Mouse (Mus musculus): Measurements from ENCODE around the gene Nat8f2.
A peak's percentile ranks its signal among the peaks of the same experiment; 100 is the strongest.
"Not testable (repeated sequence)": the region's sequence is repeated elsewhere in the genome, so short reads cannot be mapped to it uniquely, and the experiment has no call there.

Nat8f2 gene

DNA sequence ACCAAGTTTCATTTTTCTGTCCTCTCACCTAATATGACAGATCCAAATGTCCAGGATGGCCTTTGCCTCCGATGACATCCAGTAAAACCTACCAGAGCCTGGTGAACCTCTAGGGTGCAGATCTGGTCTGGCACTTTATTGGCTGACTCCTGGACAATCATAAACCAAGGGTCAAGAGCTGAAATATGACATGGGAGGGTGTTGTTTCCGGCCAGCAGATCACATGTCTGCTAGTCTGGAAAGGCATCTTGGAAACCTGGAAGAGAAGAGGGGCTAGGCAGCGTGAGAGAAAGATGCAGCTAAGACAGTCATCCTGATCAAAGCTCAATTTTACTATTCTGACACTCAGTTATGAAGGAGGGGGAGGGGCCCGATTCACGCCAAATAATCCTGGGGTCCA lies at the start of gene Nat8f2:
Gene Nat8f2 (minus strand): TSS at position 153 of the 400 bp plus-strand sequence.
- DNase-seq, result not testable (repeated sequence)

- not testable (repeated sequence) for DNase-seq
Observed at GRCm38 (mm10) chr6:85918341-85918740, 49.4 kb upstream of the Nat8f2 start.

GRCm38 (mm10) chr6:85916596-85916995 lies 47.6 kb upstream of the Nat8f2 start:
- DNase-seq, result no peak

DNA sequence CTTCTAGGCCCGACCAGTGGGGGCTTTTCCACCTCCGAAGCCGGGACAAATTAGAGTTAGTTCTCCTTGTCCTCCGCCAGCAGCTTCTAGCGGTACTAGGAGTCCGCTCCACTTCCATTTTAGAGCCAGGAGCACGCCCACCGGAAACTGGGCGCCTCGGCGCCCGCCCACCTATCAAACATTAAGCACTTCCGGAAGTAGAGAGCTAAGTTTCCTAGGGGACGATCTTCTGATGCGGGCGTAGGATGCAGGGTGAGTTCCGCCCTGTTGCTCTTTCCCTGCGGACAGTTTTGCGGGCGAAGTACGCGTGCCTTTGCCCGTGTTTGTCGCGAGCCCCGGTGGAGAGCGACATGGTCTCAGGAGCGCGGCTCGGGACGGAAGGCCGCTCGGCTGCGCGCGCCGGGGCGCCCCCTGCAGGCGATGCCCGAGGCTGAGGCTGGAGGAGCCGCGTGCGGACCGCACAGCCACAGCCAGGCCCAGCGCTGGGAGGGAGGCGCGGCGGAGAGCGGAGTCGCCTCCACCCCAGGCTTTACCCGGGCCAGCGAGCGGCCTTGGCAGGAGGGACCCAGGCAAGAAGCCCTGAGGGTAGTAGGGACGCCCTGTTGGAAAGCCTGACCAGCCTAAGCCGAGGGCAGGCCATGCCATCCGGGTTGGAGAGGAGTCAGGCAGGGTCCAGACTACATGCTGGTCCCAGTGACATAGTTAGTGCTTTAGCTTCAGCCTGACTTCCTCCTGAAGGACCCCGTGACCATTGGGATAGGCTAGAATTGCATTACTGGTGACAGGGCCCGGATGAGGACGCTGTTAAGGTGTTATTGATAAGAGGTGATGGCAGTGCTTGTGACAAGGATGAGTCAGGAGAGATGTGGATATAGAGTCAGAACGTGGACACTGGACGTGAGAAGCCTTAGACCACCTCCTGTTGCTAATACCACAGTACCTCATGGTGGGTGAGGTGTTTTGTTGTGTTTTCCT lies 46.9 kb upstream of the Nat8f2 start, which contains the start of gene Nat8f1:
Gene Nat8f1 (minus strand): TSS at position 149 of the 975 bp plus-strand sequence.
- DNase-seq, result peak; percentile 89

GRCm38 (mm10) chr6:85915141-85915538 lies 46.2 kb upstream of the Nat8f2 start:
- peak; percentile 34 for DNase-seq

DNA sequence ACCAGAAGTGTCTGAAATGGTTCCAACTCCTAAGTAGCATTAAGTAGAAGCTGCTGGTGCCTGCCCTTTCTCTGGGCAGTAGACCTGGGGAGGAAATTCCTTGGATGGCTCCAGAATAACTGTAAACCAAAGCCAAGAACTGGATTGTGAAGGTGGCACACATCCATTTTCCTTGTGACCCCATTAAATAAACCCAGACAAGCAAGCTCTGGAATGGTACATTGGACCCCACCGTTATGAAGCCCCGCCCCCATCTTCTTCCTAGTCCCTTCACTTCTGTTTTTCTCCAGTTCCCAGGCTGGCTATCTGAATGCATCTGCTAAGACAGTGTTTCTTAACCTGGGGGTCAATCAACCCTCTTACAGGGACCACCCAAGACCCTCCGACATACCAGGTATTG lies 42.6 kb upstream of the Nat8f2 start, which contains the start of gene Tprkb:
Gene Tprkb (plus strand): TSS at position 279 of the 400 bp plus-strand sequence.
- no peak for DNase-seq

DNA sequence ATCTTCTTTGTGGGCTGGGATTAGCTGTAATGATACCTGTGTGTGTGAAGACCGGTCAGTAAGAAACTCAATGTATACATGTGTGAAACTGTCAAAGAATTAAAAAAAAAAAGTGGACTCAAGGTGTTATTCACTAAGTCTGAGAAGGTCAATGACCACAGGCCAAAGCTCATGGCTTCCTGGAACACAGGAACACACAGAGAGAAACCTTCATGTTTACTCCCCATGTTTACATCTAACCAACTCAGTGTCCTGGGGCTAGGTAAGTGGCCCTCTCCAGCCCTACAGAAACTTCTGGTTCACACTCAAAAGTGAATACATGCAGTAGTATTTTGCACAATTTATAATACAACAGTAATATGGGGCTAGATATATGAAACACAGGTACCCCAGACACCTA lies 40.7 kb upstream of the Nat8f2 start:
- no peak for DNase-seq

DNA sequence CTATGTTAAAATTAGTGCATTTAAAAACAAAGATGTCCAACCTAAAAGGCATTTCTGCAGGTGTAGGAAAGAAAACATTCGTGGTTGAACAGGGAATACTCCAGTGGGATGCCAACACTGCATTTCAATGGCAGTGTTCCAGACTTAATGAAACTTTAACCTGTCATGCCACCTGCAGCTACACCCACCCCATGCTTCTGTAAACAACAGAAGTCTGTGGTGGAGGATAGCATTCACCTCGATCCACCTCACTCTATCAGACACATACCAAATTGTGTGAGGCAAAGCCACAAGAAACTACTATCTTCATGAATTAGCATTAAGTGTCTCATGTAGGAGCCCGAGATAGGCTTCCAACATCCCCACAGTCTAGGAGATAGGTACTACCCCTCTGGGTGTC lies 39.4 kb upstream of the Nat8f2 start:
- DNase-seq, result no peak

- DNase-seq, result peak; percentile 47
Observed at GRCm38 (mm10) chr6:85906911-85907351, 38.0 kb upstream of the Nat8f2 start.

DNA sequence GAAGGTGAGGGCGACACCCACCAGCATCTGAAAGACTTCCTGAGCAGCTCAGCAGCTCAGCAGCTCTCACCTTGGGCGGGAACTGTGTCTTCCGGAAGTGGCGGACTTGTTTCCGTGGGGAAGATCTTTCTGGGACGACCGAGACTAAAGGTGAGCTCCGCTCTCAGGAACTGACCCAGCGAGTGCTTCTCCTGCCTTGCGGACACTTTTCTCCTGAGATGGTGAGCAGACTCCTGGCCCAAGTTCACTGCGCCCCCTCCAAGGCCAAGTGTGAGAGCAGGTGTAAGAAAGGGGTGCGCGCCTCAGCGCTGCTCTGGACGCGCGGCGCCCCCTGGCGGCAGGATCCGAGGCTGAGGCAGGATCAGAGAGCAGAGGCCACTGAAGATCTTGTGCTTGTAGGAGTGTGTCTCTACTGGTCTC lies 35.7 kb upstream of the Nat8f2 start, which contains the start of gene Nat8f4:
Gene Nat8f4 (minus strand): TSS at position 243 of the 420 bp plus-strand sequence.
- DNase-seq, result peak; percentile 86

DNA sequence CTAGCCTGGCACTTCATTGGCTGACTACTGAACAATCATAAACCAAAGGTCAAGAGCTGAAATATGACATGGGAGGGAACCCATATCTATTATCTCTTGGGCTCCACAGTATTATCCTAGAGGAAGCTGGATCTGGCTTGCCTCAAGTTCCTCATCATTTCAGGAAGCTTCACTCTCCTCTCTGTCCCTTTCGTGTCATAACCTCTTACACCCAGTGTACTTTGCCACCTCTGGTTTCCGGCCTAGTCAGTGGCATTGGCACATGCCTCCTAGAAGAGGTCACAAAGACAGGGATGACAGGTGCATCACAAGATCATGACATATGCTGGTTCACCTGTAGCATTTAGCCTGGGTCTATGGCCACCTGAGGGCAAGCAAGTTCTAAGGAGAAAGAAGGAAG lies 33.3 kb upstream of the Nat8f2 start:
- no peak for DNase-seq

GRCm38 (mm10) chr6:85898596-85899475 lies 29.9 kb upstream of the Nat8f2 start:
- not testable (repeated sequence) for DNase-seq

DNA sequence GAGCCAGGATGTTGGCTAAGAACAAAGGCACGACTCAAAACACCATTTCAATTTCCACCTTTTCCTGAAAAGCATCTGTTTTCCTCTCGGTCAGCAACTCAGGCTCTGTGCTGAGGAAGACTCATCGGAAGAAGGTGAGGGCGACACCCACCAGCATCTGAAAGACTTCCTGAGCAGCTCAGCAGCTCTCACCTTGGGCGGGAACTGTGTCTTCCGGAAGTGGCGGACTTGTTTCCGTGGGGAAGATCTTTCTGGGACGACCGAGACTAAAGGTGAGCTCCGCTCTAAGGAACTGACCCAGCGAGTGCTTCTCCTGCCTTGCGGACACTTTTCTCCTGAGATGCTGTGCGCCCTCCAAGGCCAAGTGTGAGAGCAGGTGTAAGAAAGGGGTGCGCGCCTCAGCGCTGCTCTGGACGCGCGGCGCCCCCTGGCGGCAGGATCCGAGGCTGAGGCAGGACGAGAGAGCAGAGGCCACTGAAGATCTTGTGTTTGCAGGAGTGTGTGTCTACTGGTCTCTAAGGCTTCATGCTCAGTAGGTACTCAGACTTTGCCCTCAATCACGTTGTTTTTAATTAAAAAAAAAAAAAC lies 26.2 kb upstream of the Nat8f2 start:
- peak; percentile 47 for DNase-seq

DNA sequence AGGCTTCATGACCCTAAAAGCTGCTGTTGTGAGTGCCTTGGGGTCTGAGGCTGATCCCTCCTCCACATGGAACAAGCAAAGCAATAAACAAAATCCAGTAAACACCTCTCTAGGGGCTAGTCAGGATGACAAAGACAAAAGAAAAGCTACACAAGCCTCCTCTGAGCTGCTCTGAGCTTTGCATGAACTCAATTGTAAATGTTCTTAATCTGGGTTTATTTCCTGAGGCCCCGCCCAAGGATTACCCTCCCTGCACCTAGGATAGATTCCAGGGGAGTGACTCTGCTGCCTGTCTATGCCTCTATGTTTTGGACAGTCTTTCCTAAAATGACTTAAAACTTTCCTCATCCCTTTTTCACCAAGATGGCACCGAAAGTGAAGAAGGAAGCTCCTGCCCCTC lies 20.0 kb upstream of the Nat8f2 start:
- no peak for DNase-seq

- no peak for DNase-seq
Observed at GRCm38 (mm10) chr6:85884311-85884710, 15.4 kb upstream of the Nat8f2 start.

GRCm38 (mm10) chr6:85883246-85883645 lies 14.3 kb upstream of the Nat8f2 start:
- not testable (repeated sequence) for DNase-seq

DNA sequence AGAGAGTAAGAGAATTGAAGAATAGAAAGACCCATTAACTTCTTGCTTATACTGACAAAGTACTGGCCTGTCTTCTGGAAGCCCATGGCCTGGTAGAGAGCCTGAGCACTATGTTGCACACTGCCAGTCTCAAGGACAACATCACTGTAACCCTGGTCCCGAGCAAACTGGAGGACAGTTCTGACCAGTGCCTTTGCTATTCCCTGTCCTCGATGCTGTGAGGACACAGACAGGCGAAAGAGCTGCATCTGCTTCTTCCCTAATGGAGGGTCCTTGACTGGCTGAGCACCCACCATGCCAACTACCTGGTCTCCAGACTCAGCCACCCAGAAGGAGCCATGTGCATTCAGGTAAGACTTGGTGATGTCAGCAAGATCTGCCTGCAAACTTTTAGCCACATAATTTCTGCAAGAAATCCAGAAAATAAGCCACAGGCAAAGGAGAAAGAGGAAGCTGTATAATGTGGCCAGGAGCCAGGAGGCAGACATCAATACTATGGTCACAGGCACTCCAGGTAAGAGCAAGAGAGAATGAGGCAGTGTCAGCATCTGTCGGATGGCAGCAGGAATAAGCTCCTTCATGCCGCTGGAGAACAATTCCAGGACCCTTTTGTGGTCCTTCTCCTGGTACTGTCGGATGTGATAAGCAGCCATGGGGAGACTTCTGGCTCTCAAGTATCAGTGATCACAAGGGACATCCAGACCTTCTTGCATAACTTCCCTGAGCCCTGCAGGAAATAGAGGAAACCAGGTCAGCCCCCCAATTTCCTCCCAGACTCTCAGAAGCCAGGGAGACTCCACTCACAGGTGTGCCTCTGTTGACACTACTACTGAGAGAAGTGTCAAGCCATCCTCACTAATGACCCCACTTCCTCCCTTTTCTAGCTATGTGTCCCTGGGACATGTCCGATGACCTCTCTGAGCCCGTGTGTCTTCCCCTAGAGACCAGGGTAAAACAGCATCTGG lies 950 bp downstream of the Nat8f2 start:
- DNase-seq, result no peak

- not testable (repeated sequence) for DNase-seq
Observed at GRCm38 (mm10) chr6:85866995-85867394, 2.0 kb downstream of the Nat8f2 start.

DNA sequence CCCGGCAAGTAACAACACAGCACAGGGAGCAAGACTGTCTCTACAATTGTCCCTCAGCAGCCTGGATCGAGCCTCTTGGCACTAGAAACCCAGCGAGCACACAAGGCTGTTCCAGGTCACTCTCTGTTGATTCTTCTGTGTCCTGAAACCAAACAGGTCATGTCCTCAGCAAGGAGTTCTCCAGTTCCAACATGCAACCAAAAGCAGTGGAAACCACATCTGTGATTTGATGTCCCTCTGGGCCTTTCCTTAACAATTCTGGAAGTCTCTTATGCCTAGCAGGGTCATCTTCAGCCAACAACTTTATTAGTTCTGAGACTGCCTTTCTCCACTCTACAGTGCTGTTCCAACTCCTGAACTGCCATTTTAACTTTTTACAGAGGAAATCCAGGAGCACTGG lies 2.8 kb downstream of the Nat8f2 start:
- not testable (repeated sequence) for DNase-seq

DNA sequence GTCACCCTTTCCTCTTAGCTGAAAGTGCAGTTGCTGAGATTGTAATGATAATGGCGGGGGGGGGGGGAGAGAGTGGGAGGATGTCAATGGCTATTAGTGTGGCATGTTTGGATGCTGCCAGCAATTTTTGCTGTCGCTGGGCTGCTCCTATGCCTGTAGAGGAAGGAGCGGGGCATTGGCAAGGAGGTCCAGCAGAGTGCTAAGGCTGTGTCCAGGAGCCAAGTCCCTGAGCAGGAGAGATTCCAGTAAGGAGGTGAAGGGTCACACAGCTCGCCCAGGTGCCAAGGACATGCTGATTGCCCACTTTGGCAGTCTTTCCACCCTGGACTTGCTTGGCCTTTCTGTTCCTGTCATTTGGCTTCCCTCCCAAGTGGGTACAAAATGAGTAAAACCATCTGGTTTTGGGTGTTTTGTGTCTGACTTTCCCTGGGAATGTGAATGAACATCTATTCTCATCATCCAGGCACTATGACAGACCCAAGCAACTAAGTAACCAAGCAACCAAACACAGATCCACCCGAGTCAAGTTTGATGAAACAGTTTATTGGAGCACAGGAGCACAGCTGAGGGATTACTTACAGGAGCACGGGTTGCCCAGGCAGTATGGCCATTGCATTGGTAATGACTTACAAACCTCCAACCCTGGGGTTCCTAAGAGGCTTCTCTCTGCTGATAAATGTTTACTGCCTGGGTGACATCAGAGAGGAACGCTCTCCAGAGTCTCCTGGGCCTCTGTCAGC lies 3.9 kb downstream of the Nat8f2 start:
- peak; percentile 14 for DNase-seq

GRCm38 (mm10) chr6:85863840-85864239 lies 5.1 kb downstream of the Nat8f2 start:
- no peak for DNase-seq

Data from cerebellum, adult 9-10 months (tissue).